Mouse (Mus musculus) heart, postnatal 0 days (tissue): ENCODE measurements around the gene Fam117a.

ENCODE experiments used
- CTCF ChIP-seq: IDR thresholded peaks from 2 replicates; pipeline ENCODE4 v1.5.1; 2016; ENCODE audit warnings: antibody characterized with exemption, control low read depth, low read depth
- EP300 ChIP-seq: IDR thresholded peaks from 2 replicates; pipeline ENCODE4 v1.6.1; 2016; ENCODE audit warnings: antibody characterized with exemption, low read depth

DNA sequence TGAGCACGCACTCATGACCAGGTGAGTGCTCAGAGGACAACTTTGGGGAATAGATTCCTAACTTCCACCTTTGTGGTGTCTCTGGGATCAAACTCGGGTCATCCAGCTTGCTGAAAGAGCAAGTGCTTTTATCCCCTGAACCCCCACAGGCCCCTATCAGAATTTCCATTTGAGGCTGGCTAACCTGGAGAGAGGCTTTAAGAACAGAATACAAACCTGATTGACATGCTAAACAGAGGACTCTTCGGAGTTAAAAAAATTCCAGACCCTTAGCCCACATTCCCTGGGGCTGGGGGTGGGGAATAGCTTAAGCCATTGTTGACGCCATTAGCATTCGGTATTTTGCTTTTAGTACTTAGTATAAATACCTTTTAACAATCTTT, 25.4 kb upstream of the Fam117a start:
- TF ChIP-seq CTCF (no peak), EP300 (no peak)
